Mouse (Mus musculus) heart, adult 2 months (tissue): ENCODE measurements around the gene Spata46. TPM values are rescaled to one million over a fixed set of nuclear protein-coding genes. Genes with fewer than 3 reads are reported as not detected.

Source experiments
- DNase-seq, 2 experiments: peaks; one replicate each; pipeline ENCODE4 v3.0.0; 2021
- H3K27ac ChIP-seq: fragments of 200-600 bp; 2 replicates; pipeline ENCODE4 v1.8.1; 2022
- H3K27me3 ChIP-seq: fragments of 200-500 bp; 2 replicates; pipeline ENCODE4 v1.6.1; 2012; ENCODE audit warnings: mild to moderate bottlenecking, low read length, inconsistent platforms, mixed read lengths; ENCODE audit not compliant: control insufficient read depth, insufficient read depth
- H3K36me3 ChIP-seq: fragments of 200-500 bp; 2 replicates; pipeline ENCODE4 v1.6.1; 2012; ENCODE audit warnings: low read length, inconsistent platforms; ENCODE audit not compliant: control insufficient read depth, insufficient read depth
- H3K4me1 ChIP-seq: fragments of 200-500 bp; 2 replicates; pipeline ENCODE4 v1.6.1; 2011; ENCODE audit warnings: low read length; ENCODE audit not compliant: control insufficient read depth, insufficient read depth
- H3K4me3 ChIP-seq: fragments of 200-600 bp; 2 replicates; pipeline ENCODE4 v1.8.1; 2022
- H3K79me2 ChIP-seq: fragments of 200-500 bp; replicated peaks from 2 replicates; pipeline ENCODE4 v1.6.1; 2012; ENCODE audit warnings: mild to moderate bottlenecking, inconsistent platforms, low read length, moderate library complexity, mixed read lengths; ENCODE audit not compliant: control insufficient read depth, insufficient read depth
- H3K9ac ChIP-seq: fragments of 200-500 bp; 2 replicates; pipeline ENCODE4 v1.6.1; 2012; ENCODE audit warnings: low read depth, mild to moderate bottlenecking, control low read depth, inconsistent platforms, low read length, mixed read lengths
- CTCF ChIP-seq: fragments of 200-600 bp; IDR thresholded peaks from 2 replicates; pipeline ENCODE4 v1.8.1; 2022; ENCODE audit warnings: antibody characterized with exemption, mild to moderate bottlenecking, moderate library complexity
- EP300 ChIP-seq: fragments of 200-500 bp; IDR thresholded peaks from 2 replicates; pipeline ENCODE4 v1.6.1; 2011; ENCODE audit warnings: low read depth, low read length, control low read depth; ENCODE audit not compliant: insufficient read depth
- POLR2A ChIP-seq: fragments of 200-500 bp; IDR thresholded peaks from 2 replicates; pipeline ENCODE4 v1.6.1; 2011; ENCODE audit warnings: mild to moderate bottlenecking, low read depth, low read length, control low read depth; ENCODE audit not compliant: insufficient read depth
- WGBS: fragments of 180-500 bp; shearing (Covaris S2); methylation state at CpG from one replicate; pipeline ENCODE4 v1.1.7; 2018; 5-methylcytosine and 5-hydroxymethylcytosine counted together
- intact Hi-C: fragments of 180-260 bp; cut with DNase I; formaldehyde crosslinking; loops from one replicate; pipeline ENCODE4 v1.15.1; 2025
- long read RNA-seq: library from polyadenylated mRNA; stranded (forward); transcript quantifications from one replicate; pipeline ENCODE4 v2.0.0, GENCODE M21; 2021
- polyA plus RNA-seq: library from polyadenylated mRNA; depleted of rRNA; stranded (reverse); fragments of >200 nt; gene quantifications from 2 replicates; pipeline ENCODE4 v1.2.3, GENCODE M21; 2012; rRNA removed
- total RNA-seq, 2 experiments: library from RNA; stranded (reverse); gene quantifications; 2 replicates each; pipeline ENCODE4 v1.2.3; 2021

Spata46 gene
- total RNA-seq (not detected), polyA plus RNA-seq (0.51 TPM in 1 of 2 replicates, not detected in the other)
- long read RNA-seq, partial matches to known transcripts, result 0 of 1 reads
- long read RNA-seq, other reads (novel, unspliced or antisense), result 1 of 1 reads

DNA sequence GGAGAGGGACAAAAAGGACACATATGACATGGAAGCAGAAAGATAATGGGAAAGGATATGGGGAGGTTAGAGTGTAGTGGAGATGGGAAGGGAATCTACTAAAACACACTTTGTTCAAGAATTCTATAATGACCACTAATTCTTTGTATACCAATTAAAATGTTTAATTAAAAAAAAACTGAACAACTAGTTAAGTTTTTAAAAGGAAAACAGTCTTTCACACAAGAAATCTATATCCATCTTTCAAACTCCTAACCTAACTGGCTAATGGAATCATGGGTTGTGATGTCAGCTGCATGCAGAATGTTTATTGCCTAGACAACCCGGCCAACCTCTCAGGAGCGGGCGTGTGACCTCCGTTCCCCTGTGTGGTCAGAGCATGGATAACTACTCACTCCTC is at the start of gene Spata46:
Gene Spata46, plus strand, starts transcription at position 301 of the 400 bp plus-strand sequence.
- Histone ChIP-seq H3K27me3 (no peaks in the 10 kb centered on the region), H3K36me3 (no peaks in the 10 kb centered on the region), H3K4me3 (no peak within 1 kb of the TSS), H3K4me1 (no peaks in the 10 kb centered on the region), H3K9ac (no peak within 1 kb of the TSS), H3K79me2 (no peaks in the 10 kb centered on the region), H3K27ac (no peak within 1 kb of the TSS)
- 90% methylated on average over 4 of the region's 4 CpGs for WGBS
- no peak for TF ChIP-seq CTCF
- TF ChIP-seq EP300, result no peak
- TF ChIP-seq POLR2A, result no peak
- no peak for DNase-seq
- intact Hi-C loops, result no loop called here

DNA sequence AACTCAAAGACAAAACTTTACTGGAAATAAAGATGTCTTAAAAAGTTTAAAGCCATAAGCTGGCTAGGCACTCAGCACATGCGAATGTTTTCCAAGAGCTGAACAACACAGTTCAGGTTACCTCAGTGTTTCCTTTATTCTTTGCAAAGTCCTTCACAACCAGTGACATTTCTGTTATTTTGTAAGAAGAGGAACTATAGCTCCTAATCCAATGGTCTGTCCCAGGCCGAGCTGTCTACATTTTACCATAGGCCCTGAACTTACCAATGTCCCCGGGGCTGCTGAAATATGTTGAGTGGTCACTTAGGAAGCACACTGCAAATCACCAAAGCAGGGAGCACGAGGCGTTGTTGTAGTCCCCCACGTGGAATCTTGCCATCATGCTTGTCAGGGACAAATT is 38.3 kb upstream of the Spata46 start:
- no peaks in the 10 kb centered on the region for H3K4me1 ChIP-seq
- 75% methylated on average over 6 of the region's 6 CpGs for WGBS
- H3K79me2 ChIP-seq, result no peaks in the 10 kb centered on the region
- no peak overlapping the region for H3K27ac ChIP-seq
- no peak for DNase-seq
- no peak for TF ChIP-seq CTCF
- no peak for TF ChIP-seq EP300
- intact Hi-C loops, result no loop called here
- no peaks in the 10 kb centered on the region for H3K36me3 ChIP-seq
- H3K27me3 ChIP-seq, result no peaks in the 10 kb centered on the region
- no peak overlapping the region for H3K4me3 ChIP-seq
- no peak overlapping the region for H3K9ac ChIP-seq

- H3K9ac ChIP-seq, result no peak overlapping the region
- no peak for DNase-seq
- TF ChIP-seq CTCF, result no peak
- TF ChIP-seq EP300, result no peak
- TF ChIP-seq POLR2A, result no peak
- no peaks in the 10 kb centered on the region for H3K4me1 ChIP-seq
- no peaks in the 10 kb centered on the region for H3K36me3 ChIP-seq
- H3K27me3 ChIP-seq, result no peaks in the 10 kb centered on the region
- H3K27ac ChIP-seq, result no peak overlapping the region
- WGBS, result 65% methylated on average over 4 of the region's 4 CpGs
- no peaks in the 10 kb centered on the region for H3K79me2 ChIP-seq
- no peak overlapping the region for H3K4me3 ChIP-seq
- intact Hi-C loops, result no loop called here
These were observed 37.9 kb upstream of the Spata46 start for GRCm38 (mm10) chr1:170270696-170271095.

DNA sequence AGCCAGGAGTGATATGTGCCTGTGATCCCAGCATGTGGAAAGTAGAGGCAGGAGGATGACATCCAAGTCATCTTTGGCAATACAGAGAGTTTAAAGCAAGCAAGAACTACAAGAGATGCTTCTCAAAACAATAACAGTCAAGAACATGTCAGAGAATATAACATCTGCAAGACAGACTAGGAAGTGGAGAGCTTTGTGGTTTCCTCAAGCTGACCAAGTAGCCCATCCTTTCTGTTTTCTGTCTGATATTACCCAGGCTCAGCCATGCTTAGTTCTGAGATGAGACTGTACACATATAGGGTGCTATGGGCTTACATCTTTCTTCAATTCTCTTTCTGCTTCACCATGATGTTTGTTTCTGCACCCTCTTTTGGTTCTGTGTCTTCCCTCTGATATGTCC is 35.4 kb upstream of the Spata46 start:
- H3K79me2 ChIP-seq, result no peaks in the 10 kb centered on the region
- no peaks in the 10 kb centered on the region for H3K27me3 ChIP-seq
- intact Hi-C loops, result no loop called here
- TF ChIP-seq EP300 (no peak), CTCF (no peak), POLR2A (no peak)
- no peak overlapping the region for H3K9ac ChIP-seq
- H3K36me3 ChIP-seq, result no peaks in the 10 kb centered on the region
- no peak overlapping the region for H3K4me3 ChIP-seq
- no peaks in the 10 kb centered on the region for H3K4me1 ChIP-seq
- no peak for DNase-seq
- no peak overlapping the region for H3K27ac ChIP-seq

DNA sequence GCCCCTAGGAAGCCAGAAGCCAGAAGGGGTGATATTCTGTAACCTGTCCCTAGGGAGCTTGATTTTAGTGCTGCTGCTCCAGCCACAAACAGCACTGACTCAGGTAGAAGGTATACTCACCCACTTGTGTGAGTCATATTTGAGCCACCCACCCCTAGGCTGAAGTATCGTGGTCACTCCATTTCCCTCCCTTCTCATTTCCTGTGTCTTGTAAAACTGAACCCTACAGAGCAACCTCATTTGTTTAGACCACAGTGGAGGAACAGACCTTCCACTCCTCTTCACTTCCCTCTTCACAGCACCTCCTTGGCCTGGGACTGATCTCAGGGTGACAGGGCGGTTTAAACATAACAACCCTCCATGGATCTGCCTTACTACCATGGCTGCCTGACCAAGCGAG is 31.6 kb upstream of the Spata46 start, which contains the start of gene Sh2d1b1:
Gene Sh2d1b1, plus strand, starts transcription at position 305 of the 400 bp plus-strand sequence.
- intact Hi-C loops, result no loop called here
- H3K27ac ChIP-seq, result no peak within 1 kb of the TSS
- H3K79me2 ChIP-seq, result no peaks in the 10 kb centered on the region
- H3K4me1 ChIP-seq, result no peaks in the 10 kb centered on the region
- DNase-seq, result no peak
- no peaks in the 10 kb centered on the region for H3K36me3 ChIP-seq
- no peak for TF ChIP-seq CTCF
- no peak for TF ChIP-seq EP300
- no peak for TF ChIP-seq POLR2A
- no peaks in the 10 kb centered on the region for H3K27me3 ChIP-seq
- no peak within 1 kb of the TSS for H3K4me3 ChIP-seq
- 58% methylated on average over 3 of the region's 3 CpGs for WGBS
- H3K9ac ChIP-seq, result no peak within 1 kb of the TSS

GRCm38 (mm10) chr1:170282415-170283129 is 26.0 kb upstream of the Spata46 start:
- Histone ChIP-seq H3K79me2 (no peaks in the 10 kb centered on the region), H3K27me3 (no peaks in the 10 kb centered on the region), H3K36me3 (no peaks in the 10 kb centered on the region), H3K9ac (no peak overlapping the region), H3K4me3 (no peak overlapping the region), H3K4me1 (no peaks in the 10 kb centered on the region), H3K27ac (no peak overlapping the region)
- DNase-seq, result no peak
- TF ChIP-seq POLR2A, result no peak
- TF ChIP-seq CTCF, result no peak
- TF ChIP-seq EP300, result no peak
- intact Hi-C loops, result no loop called here
- WGBS, result 72% methylated on average over 4 of the region's 4 CpGs
